Mouse (Mus musculus) MEL (cell line): Measurements from ENCODE around the gene Olfr457. TPM values are rescaled to one million over a fixed set of nuclear protein-coding genes. Genes with fewer than 3 reads are reported as not detected.
A peak's percentile ranks its signal among the peaks of the same experiment; 100 is the strongest.

Source experiments
- DNase-seq: peaks from one replicate; pipeline ENCODE4 v3.0.0; 2011; ENCODE audit warnings: low read depth, low spot score
- H3K27ac ChIP-seq: 2 replicates; pipeline ENCODE4 v1.5.1; 2012; ENCODE audit warnings: low read depth, mild to moderate bottlenecking, control low read depth, low read length, moderate library complexity; ENCODE audit not compliant: control insufficient read depth
- H3K27me3 ChIP-seq, 2 experiments: fragments of 150-350 bp in 1 of 2; sonication (generic) in 1 of 2; 2 replicates each; pipeline ENCODE4 v1.6.1; 2012; ENCODE audit warnings: low read length in 2 of 2, mild to moderate bottlenecking in 2 of 2, improper control_type of control experiment in 1 of 2, moderate library complexity in 1 of 2; ENCODE audit not compliant: insufficient read depth in 2 of 2, control insufficient read depth in 1 of 2
- H3K36me3 ChIP-seq, 2 experiments: 2 replicates each; pipeline ENCODE4 v1.6.1; 2012 to 2014; ENCODE audit warnings: low read length in 2 of 2, improper control_type of control experiment in 1 of 2, inconsistent platforms in 1 of 2, mild to moderate bottlenecking in 1 of 2; ENCODE audit not compliant: insufficient read depth in 2 of 2, control insufficient read depth in 1 of 2
- H3K4me1 ChIP-seq, 2 experiments: fragments of 150-350 bp in 1 of 2; sonication (generic) in 1 of 2; 2 replicates each; pipeline ENCODE4 v1.6.1; 2012; ENCODE audit warnings: low read length in 2 of 2, improper control_type of control experiment in 1 of 2, mild to moderate bottlenecking in 1 of 2; ENCODE audit not compliant: insufficient read depth in 2 of 2, control insufficient read depth in 1 of 2
- H3K4me3 ChIP-seq, 2 experiments: fragments of 150-350 bp in 1 of 2; sonication (generic) in 1 of 2; 2 replicates each; pipeline ENCODE4 v1.5.1; 2012; ENCODE audit warnings: low read depth in 2 of 2, low read length in 2 of 2, mild to moderate bottlenecking in 2 of 2, moderate library complexity in 2 of 2, control low read depth in 1 of 2, improper control_type of control experiment in 1 of 2; ENCODE audit not compliant: control insufficient read depth in 1 of 2, insufficient read depth in 1 of 2
- H3K79me2 ChIP-seq: 2 replicates; pipeline ENCODE4 v1.6.1; 2012; ENCODE audit warnings: mild to moderate bottlenecking, low read length, moderate library complexity; ENCODE audit not compliant: control insufficient read depth, poor library complexity, insufficient read depth
- H3K9ac ChIP-seq: 2 replicates; pipeline ENCODE4 v1.6.1; 2012; ENCODE audit warnings: low read depth, mild to moderate bottlenecking, control low read depth, low read length, moderate library complexity; ENCODE audit not compliant: control insufficient read depth, poor library complexity, severe bottlenecking
- H3K9me3 ChIP-seq: fragments of 150-350 bp; sonication (generic); replicated peaks from 2 replicates; pipeline ENCODE4 v1.6.1; 2012; ENCODE audit warnings: mild to moderate bottlenecking, low read length, improper control_type of control experiment, moderate library complexity; ENCODE audit not compliant: insufficient read depth
- BHLHE40 ChIP-seq: IDR thresholded peaks from 2 replicates; pipeline ENCODE4 v1.6.1; 2012; ENCODE audit warnings: low read depth, mild to moderate bottlenecking, inconsistent platforms, low read length, improper control_type of control experiment, borderline replicate concordance
- CHD1 ChIP-seq: IDR thresholded peaks from 2 replicates; pipeline ENCODE4 v1.6.1; 2012; ENCODE audit warnings: low read depth, mild to moderate bottlenecking, inconsistent platforms, low read length, improper control_type of control experiment
- CTCF ChIP-seq, 3 experiments: IDR thresholded peaks in 2 of 3; conservative IDR thresholded peaks in 1 of 3; 2 replicates each; pipeline ENCODE4 v1.5.1; 2011 to 2012; ENCODE audit warnings: low read length in 3 of 3, low read depth in 2 of 3, mild to moderate bottlenecking in 2 of 3, improper control_type of control experiment in 1 of 3, inconsistent platforms in 1 of 3, mixed read lengths in 1 of 3, moderate library complexity in 1 of 3; ENCODE audit not compliant: control insufficient read depth in 1 of 3, insufficient read depth in 1 of 3, poor library complexity in 1 of 3, severe bottlenecking in 1 of 3
- E2F4 ChIP-seq: IDR thresholded peaks from 2 replicates; pipeline ENCODE4 v1.6.1; 2011; ENCODE audit warnings: low read depth, low read length, improper control_type of control experiment, borderline replicate concordance
- ELF1 ChIP-seq: IDR thresholded peaks from 2 replicates; pipeline ENCODE4 v1.6.1; 2014; ENCODE audit warnings: low read depth, mild to moderate bottlenecking, inconsistent platforms, low read length, improper control_type of control experiment, moderate library complexity
- GABPA ChIP-seq: IDR thresholded peaks from 2 replicates; pipeline ENCODE4 v1.6.1; 2012; ENCODE audit warnings: low read depth, mild to moderate bottlenecking, inconsistent platforms, low read length, improper control_type of control experiment, moderate library complexity
- JUND ChIP-seq: IDR thresholded peaks from 2 replicates; pipeline ENCODE4 v1.6.1; 2011; ENCODE audit warnings: low read depth, mild to moderate bottlenecking, improper control_type of control experiment, low read length
- MAFK ChIP-seq: IDR thresholded peaks from 2 replicates; pipeline ENCODE4 v1.6.1; 2011; ENCODE audit warnings: low read depth, mild to moderate bottlenecking, low read length, improper control_type of control experiment, borderline replicate concordance
- MAX ChIP-seq: IDR thresholded peaks from 2 replicates; pipeline ENCODE4 v1.6.1; 2011; ENCODE audit warnings: low read length, improper control_type of control experiment
- MXI1 ChIP-seq: IDR thresholded peaks from 2 replicates; pipeline ENCODE4 v1.6.1; 2011; ENCODE audit warnings: mild to moderate bottlenecking, low read depth, low read length, improper control_type of control experiment
- MYB ChIP-seq: IDR thresholded peaks from 2 replicates; pipeline ENCODE4 v1.6.1; 2011; ENCODE audit warnings: mild to moderate bottlenecking, low read depth, low read length, improper control_type of control experiment
- NRF1 ChIP-seq: IDR thresholded peaks from 2 replicates; pipeline ENCODE4 v1.6.1; 2014; ENCODE audit warnings: low read depth, mild to moderate bottlenecking, inconsistent platforms, low read length, improper control_type of control experiment, moderate library complexity; ENCODE audit not compliant: poor library complexity, insufficient read depth, severe bottlenecking
- POLR2AphosphoS5 ChIP-seq: IDR thresholded peaks from 2 replicates; pipeline ENCODE4 v1.6.1; 2012; ENCODE audit warnings: low read depth, borderline replicate concordance, mild to moderate bottlenecking, inconsistent platforms, low read length, moderate library complexity, mixed read lengths
- RAD21 ChIP-seq: IDR thresholded peaks from 2 replicates; pipeline ENCODE4 v1.6.1; 2011; ENCODE audit warnings: mild to moderate bottlenecking, low read depth, low read length, improper control_type of control experiment
- SMC3 ChIP-seq: IDR thresholded peaks from 2 replicates; pipeline ENCODE4 v1.6.1; 2011; ENCODE audit warnings: low read depth, low read length, improper control_type of control experiment
- USF1 ChIP-seq: IDR thresholded peaks from 2 replicates; pipeline ENCODE4 v1.6.1; 2014; ENCODE audit warnings: low read depth, mild to moderate bottlenecking, inconsistent platforms, low read length, improper control_type of control experiment, moderate library complexity
- ZC3H11A ChIP-seq: IDR thresholded peaks from 2 replicates; pipeline ENCODE4 v1.6.1; 2012; ENCODE audit warnings: low read depth, mild to moderate bottlenecking, inconsistent platforms, low read length, improper control_type of control experiment
- polyA plus RNA-seq, 2 experiments: library from polyadenylated mRNA; stranded (reverse) in 1 of 2; unstranded in 1 of 2; fragments of >175 nt in 1 of 2; fragments of >200 nt in 1 of 2; gene quantifications; 2 replicates each; pipeline versions ENCODE4 v1.2.1 to v1.2.4; 2012; ENCODE audit warnings: low replicate concordance in 2 of 2, low read depth in 1 of 2; ENCODE audit not compliant: insufficient read length in 2 of 2, insufficient read depth in 1 of 2, missing spikeins in 1 of 2
- total RNA-seq: library from RNA; depleted of rRNA; stranded (reverse); fragments of 300-350 nt; gene quantifications from 2 replicates; pipeline ENCODE4 v1.2.3, GENCODE M21; 2012

Gene Olfr457
- total and polyA plus RNA-seq, 3 experiments, result not detected

GRCm38 (mm10) chr6:42434446-42434845, 41.7 kb downstream of the Olfr457 start, which contains the start of gene Tas2r126:
Tas2r126 (plus strand) TSS chr6:42434535.
- Histone ChIP-seq H3K79me2 (no peaks in the 10 kb centered on the region), H3K27me3 (no peaks in the 10 kb centered on the region), H3K27ac (no peak within 1 kb of the TSS), H3K36me3 (no peaks in the 10 kb centered on the region), H3K9me3 (no peaks in the 10 kb centered on the region), H3K4me1 (no peaks in the 10 kb centered on the region), H3K4me3 (no peak within 1 kb of the TSS), H3K9ac (no peak within 1 kb of the TSS)
- no peak for DNase-seq
- TF ChIP-seq POLR2AphosphoS5, result no peak
- no peak for TF ChIP-seq BHLHE40
- TF ChIP-seq E2F4, result no peak
- TF ChIP-seq USF1, result no peak

DNA sequence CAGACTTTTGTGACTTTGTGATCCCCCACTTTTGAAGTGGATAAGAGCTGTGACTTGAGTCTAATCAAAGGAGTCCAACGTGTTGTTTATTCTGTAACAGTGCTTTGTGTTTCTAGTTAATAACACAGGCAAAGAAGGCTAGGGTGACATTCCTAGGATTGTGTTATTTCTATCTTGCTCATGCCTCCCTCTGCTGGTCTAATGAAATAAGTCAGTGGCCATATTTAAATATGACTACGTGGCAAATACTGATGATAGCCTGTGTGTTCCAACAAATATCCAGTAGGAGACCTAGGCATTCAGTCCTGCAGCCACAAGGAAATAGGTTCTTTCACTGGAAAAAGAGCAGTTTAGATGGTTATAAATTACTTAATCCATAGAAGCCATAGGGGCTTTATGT, 42.6 kb downstream of the Olfr457 start:
- H3K9ac ChIP-seq, result no peak overlapping the region
- DNase-seq, result peak; percentile 2
- no peaks in the 10 kb centered on the region for H3K27me3 ChIP-seq
- no peaks in the 10 kb centered on the region for H3K4me1 ChIP-seq
- no peaks in the 10 kb centered on the region for H3K79me2 ChIP-seq
- H3K4me3 ChIP-seq, result no peak overlapping the region
- H3K27ac ChIP-seq, result no peak overlapping the region
- no peak for TF ChIP-seq GABPA
- peak; percentile 12; the same call in 1 of the 2 replicates for TF ChIP-seq RAD21
- peak; percentile 19; the same call in 1 of the 2 replicates for TF ChIP-seq SMC3
- peak in 1 of 3 experiments; percentile 9; a peak in 1 of 6 replicates for TF ChIP-seq CTCF (IDR thresholded peaks at IDR 0.05 in 2 of 3, conservative IDR thresholded peaks at IDR 0.05 in 1 of 3; ENCODE audit: control insufficient read depth in 1 of 3, insufficient read depth in 1 of 3, low read depth in 2 of 3, low read length in 3 of 3, poor library complexity in 1 of 3, severe bottlenecking in 1 of 3)
- no peaks in the 10 kb centered on the region for H3K36me3 ChIP-seq
- no peaks in the 10 kb centered on the region for H3K9me3 ChIP-seq

DNA sequence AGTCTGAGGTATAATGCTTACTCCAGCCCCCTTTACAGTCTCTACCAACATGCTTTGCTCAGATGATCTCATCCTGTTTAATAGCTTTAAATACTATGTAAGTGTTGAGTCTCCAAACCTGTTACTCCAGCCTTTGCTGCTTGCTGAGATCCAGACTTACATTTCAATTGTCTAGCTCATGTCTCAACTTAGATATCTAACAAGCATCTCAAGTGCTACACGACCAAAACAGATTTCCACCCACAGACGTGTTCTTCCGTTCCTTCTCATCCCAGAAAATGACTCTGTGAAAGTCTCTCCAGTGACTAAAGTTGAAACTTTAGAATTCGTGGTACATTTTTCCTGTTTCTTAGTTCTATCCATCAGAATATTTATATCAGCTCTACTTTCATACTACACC, 49.8 kb downstream of the Olfr457 start:
- H3K79me2 ChIP-seq, result no peaks in the 10 kb centered on the region
- TF ChIP-seq MXI1 (no peak), POLR2AphosphoS5 (no peak), BHLHE40 (no peak), USF1 (no peak), NRF1 (no peak), ELF1 (no peak), E2F4 (no peak), MAX (no peak), MYB (no peak), SMC3 (no peak), MAFK (no peak), JUND (no peak), CHD1 (no peak), ZC3H11A (no peak)
- no peaks in the 10 kb centered on the region for H3K27me3 ChIP-seq
- no peak overlapping the region for H3K9ac ChIP-seq
- H3K4me3 ChIP-seq, result no peak overlapping the region
- H3K4me1 ChIP-seq, result no peaks in the 10 kb centered on the region
- DNase-seq, result no peak
- no peaks in the 10 kb centered on the region for H3K36me3 ChIP-seq
- H3K9me3 ChIP-seq, result no peaks in the 10 kb centered on the region
- H3K27ac ChIP-seq, result no peak overlapping the region
